Mouse (Mus musculus) liver, postnatal 0 days (tissue): ENCODE measurements at regions not wholly inside any gene's neighbourhood (a gene's known extent, or its start where the extent isn't known, plus 50 kb on each side); places are given as distances from the start of the nearest gene placed in this dataset.

Experiments used
- ATAC-seq: fragments of 200-750 bp; cut with Nextera tagmentation; 2 replicates; pipeline ENCODE4 v1.8.0; 2017; ENCODE audit warnings: mild to moderate bottlenecking, moderate library complexity
- DNase-seq: peaks from one replicate; pipeline ENCODE4 v3.0.0-alpha.2; 2016
- H3K27ac ChIP-seq: fragments of 300-500 bp; sonication (generic); 2 replicates; pipeline ENCODE4 v1.5.1; 2014; ENCODE audit warnings: antibody characterized with exemption, moderate library complexity, mild to moderate bottlenecking, low read depth
- H3K27me3 ChIP-seq: fragments of 300-500 bp; sonication (generic); 2 replicates; pipeline ENCODE4 v1.6.1; 2014; ENCODE audit warnings: low read length, control low read depth, mixed read lengths; ENCODE audit not compliant: insufficient read depth
- H3K36me3 ChIP-seq: fragments of 300-500 bp; sonication (generic); replicated peaks from 2 replicates; pipeline ENCODE4 v1.6.1; 2014; ENCODE audit warnings: mild to moderate bottlenecking, control low read depth, low read length, moderate library complexity, mixed read lengths; ENCODE audit not compliant: insufficient read depth
- H3K4me1 ChIP-seq: fragments of 300-500 bp; sonication (generic); 2 replicates; pipeline ENCODE4 v1.6.1; 2014; ENCODE audit warnings: antibody characterized with exemption, mild to moderate bottlenecking, control low read depth; ENCODE audit not compliant: insufficient read depth
- H3K4me2 ChIP-seq: fragments of 300-500 bp; sonication (generic); 2 replicates; pipeline ENCODE4 v1.6.1; 2014; ENCODE audit warnings: low read depth, mild to moderate bottlenecking, low read length, moderate library complexity, mixed read lengths
- H3K4me3 ChIP-seq: fragments of 300-500 bp; sonication (generic); 2 replicates; pipeline ENCODE4 v1.5.1; 2014; ENCODE audit warnings: low read depth, low read length
- H3K9ac ChIP-seq: fragments of 300-500 bp; sonication (generic); replicated peaks from 2 replicates; pipeline ENCODE4 v1.6.1; 2014; ENCODE audit warnings: mild to moderate bottlenecking, moderate library complexity
- H3K9me3 ChIP-seq: fragments of 300-500 bp; sonication (generic); 2 replicates; pipeline ENCODE4 v1.6.1; 2016; ENCODE audit warnings: mild to moderate bottlenecking, control low read depth, low read length, mixed read lengths
- CTCF ChIP-seq: sonication (generic); IDR thresholded peaks from 2 replicates; pipeline ENCODE4 v1.5.1; 2016; ENCODE audit warnings: antibody characterized with exemption, low read depth
- EP300 ChIP-seq: IDR thresholded peaks from 2 replicates; pipeline ENCODE4 v1.6.1; 2016; ENCODE audit warnings: antibody characterized with exemption, low read depth, mild to moderate bottlenecking
- WGBS: fragments of 180-500 bp; shearing (Covaris S2); extraction: QIAGEN DNeasy Blood & Tissue Kit; methylation state at CpG from one replicate; pipeline ENCODE4 v1.1.7; 2014; ENCODE audit not compliant: insufficient replicate concordance; 5-methylcytosine and 5-hydroxymethylcytosine counted together

DNA sequence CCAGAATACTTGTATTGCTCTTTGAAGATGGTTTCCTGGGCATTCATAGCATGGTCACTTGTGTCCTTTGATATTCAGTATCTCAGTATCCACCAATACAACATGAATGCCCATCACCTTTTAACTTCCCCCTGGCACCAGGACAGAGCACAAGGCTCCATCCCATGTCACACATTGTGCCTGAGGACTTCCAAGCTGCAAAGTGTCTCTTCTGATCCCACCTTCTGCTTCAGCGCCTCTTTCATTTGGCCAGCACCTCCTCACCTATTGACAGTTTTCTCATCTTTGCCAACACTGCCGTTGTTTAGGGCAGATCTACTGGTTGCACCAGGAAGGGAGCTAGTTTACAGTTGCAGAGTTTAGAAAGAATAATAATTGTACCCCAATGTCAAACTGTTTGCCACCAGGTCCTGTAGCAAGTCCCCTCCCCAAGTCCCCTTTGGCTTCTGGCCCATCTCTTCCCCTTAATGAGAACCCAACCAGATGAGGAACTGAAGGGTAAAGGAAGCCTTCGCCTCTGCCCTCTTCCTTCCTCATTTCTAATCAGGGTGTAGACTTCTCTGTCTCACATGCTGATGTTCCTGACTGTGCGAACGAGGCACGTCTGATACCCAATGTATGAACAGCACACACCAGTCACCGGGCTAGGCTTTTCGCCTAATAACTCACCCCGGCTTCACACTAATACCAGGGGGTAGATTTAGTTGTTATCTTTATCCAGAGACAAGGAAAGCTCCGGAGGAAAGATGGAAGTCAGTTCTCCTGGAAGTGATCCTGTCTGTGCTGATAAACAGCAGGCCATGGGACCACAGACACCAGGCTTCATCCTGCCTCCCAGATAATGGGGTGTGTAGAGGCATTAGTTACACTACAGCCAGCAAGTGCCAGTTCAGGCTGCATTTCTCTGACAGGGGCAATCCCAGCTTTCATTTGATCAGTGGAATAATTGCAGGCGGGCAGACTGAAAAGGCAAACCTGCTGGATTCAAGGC is 223.8 kb downstream of the 1500009L16Rik start:
- Histone ChIP-seq H3K9ac (no peak overlapping the region), H3K4me1 (peaks cover 16% of the 10 kb centered on the region), H3K27ac (peak overlapping the region; percentile 51), H3K9me3 (no peaks in the 10 kb centered on the region), H3K4me2 (no peak overlapping the region), H3K27me3 (no peaks in the 10 kb centered on the region), H3K4me3 (no peak overlapping the region), H3K36me3 (no peaks in the 10 kb centered on the region)
- DNase-seq (peak; percentile 23), ATAC-seq (peak; percentile 43)
- WGBS = 27% methylated on average over 11 of the region's 11 CpGs
- TF ChIP-seq CTCF = no peak
- peak; percentile 12; the same call in 1 of the 2 replicates for TF ChIP-seq EP300

DNA sequence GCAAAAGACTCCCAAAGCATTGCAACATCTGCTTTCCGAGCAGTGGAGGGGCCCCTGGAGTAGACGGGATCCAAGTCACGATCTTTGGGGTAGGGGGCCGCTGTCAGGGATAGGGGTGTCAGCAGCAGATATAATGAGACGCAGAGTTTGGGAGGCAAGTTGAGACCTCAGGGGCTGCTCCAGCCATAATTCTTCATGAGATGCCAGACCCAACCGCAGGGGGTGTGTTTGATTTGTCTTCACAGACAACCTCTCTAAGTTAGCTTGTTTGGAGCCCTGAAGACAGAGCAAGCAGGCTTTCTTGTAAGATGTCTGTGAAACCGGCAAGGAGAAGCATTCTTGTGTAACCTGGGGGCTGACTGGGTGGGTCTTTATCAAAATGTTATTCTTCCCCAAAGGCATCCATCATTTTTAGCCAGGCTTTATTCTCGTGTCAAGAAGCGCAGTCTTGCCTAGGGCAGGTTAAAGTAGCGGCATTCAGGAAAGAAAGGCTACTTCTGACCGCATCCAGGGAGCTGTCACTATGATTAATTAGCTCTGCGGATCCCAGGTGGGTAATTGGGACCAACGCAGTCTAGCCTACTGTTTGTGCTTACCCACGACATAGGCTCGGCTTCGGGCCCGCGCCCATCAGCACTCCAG is 234.6 kb downstream of the 1500009L16Rik start:
- WGBS = 71% methylated on average over 18 of the region's 18 CpGs
- no peak for ATAC-seq

DNA sequence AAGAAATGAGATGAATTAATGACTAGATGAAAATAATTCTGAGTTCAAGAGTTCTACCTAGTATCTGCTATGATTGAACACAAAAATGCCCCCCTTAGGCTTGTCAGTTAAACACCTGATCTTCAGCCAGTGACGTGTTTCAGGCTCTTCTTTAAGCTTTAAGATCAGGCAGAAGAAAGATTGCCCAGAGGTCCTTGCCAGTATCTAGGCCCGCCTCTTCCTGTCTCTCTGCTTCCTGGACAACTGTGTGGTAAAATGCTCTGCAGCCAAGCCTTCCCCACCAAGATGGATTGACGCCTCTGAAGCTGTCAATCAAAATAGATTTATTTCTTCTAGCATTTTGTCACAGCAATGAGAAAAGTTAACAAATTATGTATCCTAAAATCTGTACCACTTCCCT is 235.7 kb downstream of the 1500009L16Rik start:
- Histone ChIP-seq H3K4me1 (no peaks in the 10 kb centered on the region), H3K4me2 (no peak overlapping the region), H3K36me3 (no peaks in the 10 kb centered on the region), H3K9ac (no peak overlapping the region), H3K4me3 (no peak overlapping the region), H3K27ac (no peak overlapping the region), H3K27me3 (no peaks in the 10 kb centered on the region), H3K9me3 (no peaks in the 10 kb centered on the region)
- TF ChIP-seq EP300 (no peak), CTCF (no peak)
- ATAC-seq (no peak), DNase-seq (no peak)
- 54% methylated on average over 3 of the region's 3 CpGs for WGBS

More for the DNA sequence above, 234.6 kb downstream of the 1500009L16Rik start:
- no peak for DNase-seq
- Histone ChIP-seq H3K4me2 (no peak overlapping the region), H3K4me1 (no peaks in the 10 kb centered on the region), H3K4me3 (no peak overlapping the region), H3K9ac (no peak overlapping the region), H3K27ac (no peak overlapping the region), H3K9me3 (no peaks in the 10 kb centered on the region), H3K36me3 (no peaks in the 10 kb centered on the region), H3K27me3 (no peaks in the 10 kb centered on the region)
- TF ChIP-seq CTCF = no peak
- no peak for TF ChIP-seq EP300

DNA sequence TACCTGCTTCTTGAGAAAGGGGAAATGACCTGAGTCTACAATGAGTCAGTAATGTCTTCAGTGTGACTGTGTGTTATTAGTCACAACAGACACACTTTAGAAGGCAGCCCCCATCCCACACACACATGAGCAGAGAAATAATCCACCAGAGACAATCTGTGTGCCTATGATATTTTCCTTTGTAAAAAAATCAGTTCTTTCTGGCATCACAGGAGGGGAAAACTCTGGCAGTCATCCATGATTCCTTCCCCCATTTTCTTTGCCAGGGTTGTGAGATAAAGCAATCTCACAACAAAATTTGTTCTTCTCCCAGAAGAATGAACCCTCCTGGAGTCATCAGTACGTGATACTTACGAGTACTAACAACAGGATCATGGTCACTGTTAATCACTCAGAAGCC is 236.2 kb downstream of the 1500009L16Rik start:
- Histone ChIP-seq H3K4me3 (no peak overlapping the region), H3K9ac (no peak overlapping the region), H3K36me3 (no peaks in the 10 kb centered on the region), H3K9me3 (no peaks in the 10 kb centered on the region), H3K4me2 (no peak overlapping the region), H3K27me3 (no peaks in the 10 kb centered on the region), H3K27ac (no peak overlapping the region), H3K4me1 (no peaks in the 10 kb centered on the region)
- DNase-seq (no peak), ATAC-seq (no peak)
- no peak for TF ChIP-seq EP300
- no peak for TF ChIP-seq CTCF
- 72% methylated on average over 2 of the region's 2 CpGs for WGBS

DNA sequence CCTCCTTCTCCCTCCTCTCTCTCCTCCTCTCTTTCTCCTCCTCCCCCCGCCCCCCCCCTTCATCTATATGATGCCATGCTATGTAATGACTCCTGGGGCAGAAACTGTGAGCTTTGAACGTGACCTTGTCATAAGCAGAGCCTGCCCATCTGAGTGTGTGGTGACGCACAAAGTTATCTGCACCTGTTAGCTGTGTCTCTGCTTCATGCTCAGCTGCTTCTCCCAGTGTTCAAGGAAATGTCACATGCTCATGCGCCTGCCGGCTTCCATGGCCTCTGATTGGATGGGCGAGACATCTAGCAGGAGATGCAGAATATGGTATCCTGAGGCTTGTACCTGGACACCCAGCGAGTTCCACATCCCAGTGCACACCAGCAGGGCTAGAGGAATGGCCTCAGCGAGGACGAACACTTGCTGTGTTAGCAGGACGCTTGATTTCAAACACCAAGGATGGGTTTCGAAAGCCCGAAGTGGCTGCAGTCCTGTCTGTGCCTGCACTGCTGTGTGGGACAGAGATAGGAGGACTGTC is 240.6 kb downstream of the 1500009L16Rik start:
- H3K9me3 ChIP-seq = no peaks in the 10 kb centered on the region
- TF ChIP-seq CTCF (no peak), EP300 (no peak)
- whole genome bisulfite sequencing = 69% methylated on average over 12 of the region's 12 CpGs
- H3K27ac ChIP-seq = no peak overlapping the region
- DNase-seq (no peak), ATAC-seq (no peak)
- no peaks in the 10 kb centered on the region for H3K27me3 ChIP-seq
- no peak overlapping the region for H3K4me3 ChIP-seq
- H3K36me3 ChIP-seq = no peaks in the 10 kb centered on the region
- no peak overlapping the region for H3K9ac ChIP-seq
- no peak overlapping the region for H3K4me2 ChIP-seq
- no peaks in the 10 kb centered on the region for H3K4me1 ChIP-seq
